Mouse (Mus musculus) B cell, adult 2 months (primary cell): ENCODE data around the gene Prim2.

Experiments
- DNase-seq, 2 experiments: peaks; one replicate each; pipeline ENCODE4 v3.0.0; 2022

The Prim2 gene

DNA sequence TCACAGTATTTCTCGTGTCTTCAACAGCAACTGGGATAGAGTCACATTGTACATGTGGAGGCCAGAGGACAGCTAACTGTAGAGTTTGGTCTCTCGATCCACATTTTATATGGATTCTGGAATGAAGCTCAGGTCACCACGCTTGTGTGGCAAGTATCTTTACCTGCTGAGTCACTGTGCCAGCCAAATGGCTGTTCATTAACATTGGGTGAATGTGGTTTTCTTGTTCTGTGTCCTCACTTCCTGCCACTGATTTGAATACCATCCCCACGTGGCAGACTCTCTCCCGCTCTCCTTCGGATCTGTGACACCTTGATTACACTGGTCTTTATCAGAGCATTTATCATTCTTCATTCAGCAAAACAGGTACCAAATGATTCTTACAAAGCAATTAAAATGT, 198.5 kb downstream of the Prim2 start:
- no peak for DNase-seq

DNA sequence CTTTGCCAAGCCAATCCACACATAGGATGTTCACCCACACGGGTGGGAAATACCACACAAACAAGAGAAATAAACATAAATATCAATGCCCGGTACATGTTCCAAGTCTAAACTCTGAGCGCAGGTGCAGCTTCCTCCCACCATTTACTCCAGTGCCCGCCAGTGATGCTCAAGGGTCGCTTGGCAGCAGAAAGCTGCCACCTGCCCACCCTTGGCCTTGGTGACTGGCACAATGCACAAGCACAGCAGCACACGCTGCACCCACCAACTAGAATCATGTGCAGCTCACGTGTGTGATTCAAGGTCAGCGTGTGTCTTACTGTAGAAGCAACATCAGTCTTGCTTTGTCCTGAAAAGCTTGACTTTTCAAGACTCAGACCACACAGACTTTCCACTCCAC, 199.4 kb downstream of the Prim2 start:
- no peak for DNase-seq

DNA sequence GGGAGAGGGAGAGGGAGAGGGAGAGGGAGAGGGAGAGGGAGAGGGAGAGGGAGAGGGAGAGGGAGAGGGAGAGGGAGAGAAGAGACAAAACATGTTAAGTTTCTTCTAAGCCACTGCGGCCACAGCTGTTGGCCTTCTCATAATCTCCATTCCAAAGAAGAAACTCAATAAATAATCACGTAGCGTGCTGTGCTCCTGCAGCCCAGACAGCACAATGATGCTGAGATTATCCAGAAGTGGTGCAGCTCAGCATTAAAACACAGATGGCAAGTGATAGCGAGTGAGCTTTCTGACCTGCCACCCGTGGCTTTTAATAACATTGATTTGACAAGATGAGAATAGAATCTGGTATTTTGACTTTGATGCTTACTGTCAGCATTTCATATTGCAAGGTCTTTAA, 205.4 kb downstream of the Prim2 start:
- no peak for DNase-seq

DNA sequence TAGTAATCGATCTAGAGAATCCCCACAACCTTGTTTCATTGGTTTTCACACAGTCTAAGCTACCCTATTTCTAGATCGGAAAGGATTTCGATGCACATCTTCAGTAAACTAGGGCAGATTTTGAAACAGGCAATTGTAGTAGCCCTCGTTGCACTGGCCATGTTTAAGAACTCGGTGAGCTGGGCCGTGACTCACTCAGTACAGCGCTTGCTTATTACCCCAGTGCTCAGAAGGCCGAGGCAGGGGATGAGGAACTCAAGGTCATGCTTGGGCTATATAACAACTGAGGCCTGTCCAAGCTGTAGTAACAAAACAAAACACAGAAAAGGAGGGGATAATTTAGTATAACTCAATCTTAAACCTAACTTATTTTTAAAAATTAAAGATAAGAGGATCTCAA, 208.9 kb downstream of the Prim2 start:
- no peak for DNase-seq

DNA sequence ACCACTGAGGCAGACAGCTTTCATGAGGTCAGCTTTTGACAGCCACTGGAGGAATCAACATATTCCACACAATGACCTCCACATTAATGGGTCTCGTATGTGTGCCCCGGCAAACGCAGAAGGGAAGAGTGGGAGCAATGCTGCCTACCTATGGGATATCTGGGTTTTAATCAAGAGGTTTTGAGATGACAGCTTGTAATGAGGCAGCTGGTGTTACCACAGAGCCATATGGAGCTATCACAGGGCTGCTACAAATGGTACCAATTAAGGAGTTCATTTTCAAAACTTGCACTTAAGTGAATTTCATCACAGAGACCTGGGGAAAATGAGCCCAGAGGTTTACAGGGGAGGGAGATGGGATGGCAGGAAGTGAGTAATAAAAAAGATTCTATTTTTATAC, 209.3 kb downstream of the Prim2 start:
- DNase-seq: no peak

DNA sequence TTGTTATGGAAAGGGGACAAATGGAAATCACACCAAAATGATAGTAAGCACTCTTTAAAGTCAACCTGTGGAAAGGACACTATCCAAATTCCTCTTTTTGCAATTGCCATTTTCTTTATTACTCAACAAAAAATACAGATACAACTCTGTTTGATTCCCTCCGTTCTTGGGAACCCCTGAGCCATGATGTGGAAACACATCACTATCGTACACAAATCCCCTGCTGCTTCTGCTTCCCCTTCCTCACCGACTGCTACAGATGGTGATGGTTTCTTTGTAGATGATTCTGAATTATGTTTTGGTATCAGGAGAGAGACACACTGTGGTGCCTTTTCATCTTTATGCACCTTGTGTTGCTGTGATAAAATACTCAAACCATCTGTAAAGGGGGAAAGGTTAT, 210.6 kb downstream of the Prim2 start:
- DNase-seq: no peak

DNA sequence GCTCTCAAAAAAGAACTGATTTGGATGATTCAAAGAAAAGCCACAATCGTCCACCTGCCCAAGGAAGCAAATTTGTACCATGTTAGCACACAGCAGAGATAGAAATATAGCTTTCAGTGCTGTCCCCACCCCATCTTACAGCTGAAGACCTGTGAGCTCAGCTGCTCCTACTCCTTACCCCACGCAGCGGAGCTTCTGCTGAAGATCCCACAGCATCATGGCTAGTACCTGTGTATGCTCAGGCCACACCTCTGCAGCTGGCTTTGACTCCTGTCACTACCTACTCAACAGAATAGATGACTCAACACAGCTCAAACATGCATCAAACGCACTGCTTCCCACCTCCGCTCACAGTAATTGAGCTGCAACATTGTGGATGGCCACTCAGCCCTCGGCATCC, 215.3 kb downstream of the Prim2 start:
- no peak for DNase-seq

DNA sequence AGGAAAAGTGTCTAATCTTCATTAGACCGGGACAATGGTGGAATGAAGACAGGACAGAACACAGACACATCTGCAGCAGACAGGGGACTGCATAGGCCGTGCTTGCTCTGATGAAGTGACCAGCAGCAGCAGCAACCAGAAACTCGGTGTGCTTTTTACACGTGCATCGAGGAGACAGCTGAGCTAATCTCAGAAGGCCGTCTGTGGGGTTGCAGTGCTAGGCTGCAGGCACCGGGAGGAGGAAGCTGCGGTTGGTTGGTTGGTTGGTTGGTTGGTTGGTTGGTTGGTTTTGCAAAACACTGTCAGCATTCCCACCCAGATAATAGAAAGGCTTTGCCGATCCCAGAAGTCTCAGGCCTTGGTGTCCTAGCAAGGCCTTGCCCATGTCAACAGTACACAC, 216.3 kb downstream of the Prim2 start:
- DNase-seq: no peak

DNA sequence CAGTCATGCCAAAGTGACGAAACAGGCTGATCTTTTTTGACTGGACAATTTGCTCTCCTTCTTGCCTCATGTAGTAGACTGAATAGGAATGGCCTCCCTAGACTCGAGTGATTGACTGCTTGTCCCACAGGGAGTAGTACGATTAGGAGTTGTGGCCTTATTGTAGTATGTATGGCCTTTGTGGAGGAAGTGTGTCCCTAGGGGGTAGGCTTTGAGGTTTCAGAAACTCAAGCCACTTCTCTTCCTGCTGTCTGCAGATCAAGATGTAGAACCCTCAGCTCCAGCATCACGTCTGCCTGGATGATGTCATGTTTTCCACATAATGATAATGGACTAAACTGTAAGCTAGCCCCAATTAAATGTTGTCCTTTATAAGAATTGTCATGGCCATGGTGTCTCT, 222.4 kb downstream of the Prim2 start:
- no peak for DNase-seq

DNA sequence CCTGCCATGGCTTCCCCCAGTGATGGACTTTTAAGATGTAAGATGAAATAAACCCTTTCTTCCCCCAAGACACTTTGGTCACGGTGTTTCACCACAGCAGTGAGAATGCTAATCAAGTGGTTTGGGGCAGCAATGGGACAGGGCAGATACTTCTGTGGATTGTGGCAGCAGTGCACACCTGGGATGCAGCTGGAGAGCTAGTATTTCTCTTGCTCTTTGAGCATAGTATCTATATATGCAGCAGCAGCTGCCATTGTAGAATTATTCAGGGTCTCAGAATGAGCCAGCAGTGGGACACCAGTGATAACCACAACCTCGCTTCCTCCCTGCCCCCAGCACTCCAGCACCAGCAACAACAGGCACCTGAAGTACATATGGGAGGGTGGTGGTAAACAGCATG, 233.4 kb downstream of the Prim2 start:
- no peak for DNase-seq
